18 mouse cellular contexts compared by ENCODE assay signal in the genomic region with DNA sequence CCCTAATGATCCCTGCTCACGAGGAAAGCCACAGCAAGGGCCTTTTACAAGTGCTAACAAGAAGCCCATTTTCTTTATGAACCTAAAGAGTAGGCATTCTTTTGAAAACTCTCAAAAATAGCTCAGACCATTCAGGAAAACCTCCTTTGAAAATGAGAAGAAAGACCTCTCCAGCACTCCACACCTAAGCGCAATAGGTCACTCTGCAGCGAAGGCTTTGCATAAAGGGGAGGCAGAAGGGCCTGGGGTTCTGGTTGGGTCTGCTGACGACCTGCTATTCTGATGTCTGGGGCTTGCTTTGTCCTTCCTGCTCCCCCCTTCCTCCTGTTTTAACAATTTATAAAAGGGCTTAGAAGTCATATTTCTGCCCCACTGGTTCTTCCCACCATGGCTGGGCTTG.
"Had no signal": no experiment of that assay in that cellular context is flagged by ENCODE, and none has a peak within 500 bp of the region (broad histone marks: within the 10 kb centered on the region; RNA-seq: fewer than 3 reads in every experiment).

No protein-coding gene starts in this region.

- H3K4me3 ChIP-seq: myocyte; neural tube, embryonic 13.5 days; neural tube, embryonic 15.5 days had no signal

- H3K4me1 ChIP-seq: neural tube, embryonic 15.5 days had no signal

- DNase-seq: lung, adult 18-20 months; lung, embryonic 14.5 days; lung, postnatal 10 days; lung, postnatal 4 days; midbrain, embryonic 14.5 days; retina, postnatal 1 day; right cerebral cortex, adult 18-20 months; right cerebral cortex, postnatal 25 days; right cerebral cortex, postnatal 4 days; spleen, adult 18-20 months; thymus, adult 2 months; thymus, postnatal 14 days; thymus, postnatal 36 days had no signal

- H3K9me3 ChIP-seq: neural tube, embryonic 13.5 days; neural tube, embryonic 15.5 days had no signal

- H3K27me3 ChIP-seq: neural tube, embryonic 13.5 days; neural tube, embryonic 15.5 days had no signal

- H3K4me2 ChIP-seq: lung, embryonic 14.5 days; midbrain, embryonic 11.5 days; neural tube, embryonic 13.5 days; neural tube, embryonic 15.5 days had no signal

- H3K27ac ChIP-seq: liver, embryonic 14.5 days; neural tube, embryonic 13.5 days; neural tube, embryonic 15.5 days had no signal

- H3K9ac ChIP-seq: liver, embryonic 14.5 days; lung, embryonic 14.5 days; neural tube, embryonic 13.5 days; neural tube, embryonic 15.5 days had no signal
